Mouse (Mus musculus) midbrain, embryonic 11.5 days (tissue): Measurements from ENCODE around the gene Trim27. TPM values are rescaled to one million over a fixed set of nuclear protein-coding genes. Genes with fewer than 3 reads are reported as not detected.

Experiments
- ATAC-seq: fragments of 200-750 bp; cut with Nextera tagmentation; 2 replicates; pipeline ENCODE4 v1.8.0; 2017; ENCODE audit warnings: moderate TSS enrichment, moderate library complexity; ENCODE audit not compliant: low FRiP score
- DNase-seq: peaks from one replicate; pipeline ENCODE4 v3.0.0; 2015; ENCODE audit warnings: low spot score; ENCODE audit errors: missing footprints
- H3K27ac ChIP-seq: fragments of 300-500 bp; sonication (generic); 2 replicates; pipeline ENCODE4 v1.5.1; 2014; ENCODE audit warnings: low read depth, low read length
- H3K27me3 ChIP-seq: fragments of 300-500 bp; sonication (generic); 2 replicates; pipeline ENCODE4 v1.6.1; 2014; ENCODE audit warnings: mild to moderate bottlenecking, low read length, moderate library complexity, mixed read lengths; ENCODE audit not compliant: control insufficient read depth, insufficient read depth
- H3K36me3 ChIP-seq: fragments of 300-500 bp; sonication (generic); 2 replicates; pipeline ENCODE4 v1.6.1; 2014; ENCODE audit warnings: mild to moderate bottlenecking, low read length, moderate library complexity, mixed read lengths; ENCODE audit not compliant: control insufficient read depth, insufficient read depth
- H3K4me1 ChIP-seq: fragments of 300-500 bp; sonication (generic); 2 replicates; pipeline ENCODE4 v1.6.1; 2014; ENCODE audit warnings: low read length; ENCODE audit not compliant: control insufficient read depth, insufficient read depth
- H3K4me2 ChIP-seq: fragments of 300-500 bp; sonication (generic); 2 replicates; pipeline ENCODE4 v1.6.1; 2014; ENCODE audit warnings: mild to moderate bottlenecking, moderate library complexity
- H3K4me3 ChIP-seq: fragments of 300-500 bp; sonication (generic); 2 replicates; pipeline ENCODE4 v1.5.1; 2014; ENCODE audit warnings: low read depth, low read length
- H3K9ac ChIP-seq: fragments of 300-500 bp; sonication (generic); 2 replicates; pipeline ENCODE4 v1.6.1; 2014; ENCODE audit warnings: low read length
- H3K9me3 ChIP-seq: fragments of 300-500 bp; sonication (generic); 2 replicates; pipeline ENCODE4 v1.6.1; 2016; ENCODE audit warnings: low read length; ENCODE audit not compliant: control insufficient read depth
- WGBS: fragments of 180-500 bp; shearing (Covaris S2); extraction: QIAGEN DNeasy Blood & Tissue Kit; methylation state at CpG from one replicate; pipeline ENCODE4 v1.1.7; 2014; 5-methylcytosine and 5-hydroxymethylcytosine counted together
- polyA plus RNA-seq: library from polyadenylated mRNA; unstranded; fragments of >200 nt; fragmentation: Nextera tagmentation; extraction: Ambion mirVana; gene quantifications from 2 replicates; pipeline ENCODE4 v1.2.1, GENCODE M21; 2014

Gene Trim27
- polyA plus RNA-seq, 1 experiment from 2014 or later: 138 TPM

DNA sequence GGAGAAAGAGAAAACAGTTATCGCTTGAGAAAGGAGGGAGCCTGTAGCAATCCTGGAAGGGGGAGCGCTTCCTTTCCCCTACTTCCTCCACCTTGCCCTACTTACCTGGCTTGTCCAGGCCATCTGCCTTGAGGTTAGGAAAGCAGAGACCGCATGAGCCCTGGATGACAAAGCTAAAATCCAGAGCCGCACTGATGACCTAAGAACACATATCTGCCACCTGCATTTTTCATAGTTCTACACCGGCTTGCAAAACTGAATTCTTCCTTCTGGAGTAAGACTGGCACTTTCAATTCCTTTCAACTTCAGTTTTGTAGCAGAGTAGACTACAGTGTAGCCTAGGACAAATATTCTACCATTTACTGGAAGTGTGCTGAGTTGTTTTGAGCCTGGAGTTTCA, 881 bp upstream of the Trim27 start:
- Histone ChIP-seq H3K4me2 (no peak overlapping the region), H3K4me1 (peaks cover 14% of the 10 kb centered on the region), H3K4me3 (no peak overlapping the region), H3K9me3 (no peaks in the 10 kb centered on the region), H3K9ac (no peak overlapping the region), H3K27ac (no peak overlapping the region), H3K36me3 (peaks cover 1% of the 10 kb centered on the region), H3K27me3 (no peaks in the 10 kb centered on the region)
- no peak for ATAC-seq
- WGBS: 84% methylated on average over 5 of the region's 5 CpGs
- DNase-seq: peak; percentile 81

DNA sequence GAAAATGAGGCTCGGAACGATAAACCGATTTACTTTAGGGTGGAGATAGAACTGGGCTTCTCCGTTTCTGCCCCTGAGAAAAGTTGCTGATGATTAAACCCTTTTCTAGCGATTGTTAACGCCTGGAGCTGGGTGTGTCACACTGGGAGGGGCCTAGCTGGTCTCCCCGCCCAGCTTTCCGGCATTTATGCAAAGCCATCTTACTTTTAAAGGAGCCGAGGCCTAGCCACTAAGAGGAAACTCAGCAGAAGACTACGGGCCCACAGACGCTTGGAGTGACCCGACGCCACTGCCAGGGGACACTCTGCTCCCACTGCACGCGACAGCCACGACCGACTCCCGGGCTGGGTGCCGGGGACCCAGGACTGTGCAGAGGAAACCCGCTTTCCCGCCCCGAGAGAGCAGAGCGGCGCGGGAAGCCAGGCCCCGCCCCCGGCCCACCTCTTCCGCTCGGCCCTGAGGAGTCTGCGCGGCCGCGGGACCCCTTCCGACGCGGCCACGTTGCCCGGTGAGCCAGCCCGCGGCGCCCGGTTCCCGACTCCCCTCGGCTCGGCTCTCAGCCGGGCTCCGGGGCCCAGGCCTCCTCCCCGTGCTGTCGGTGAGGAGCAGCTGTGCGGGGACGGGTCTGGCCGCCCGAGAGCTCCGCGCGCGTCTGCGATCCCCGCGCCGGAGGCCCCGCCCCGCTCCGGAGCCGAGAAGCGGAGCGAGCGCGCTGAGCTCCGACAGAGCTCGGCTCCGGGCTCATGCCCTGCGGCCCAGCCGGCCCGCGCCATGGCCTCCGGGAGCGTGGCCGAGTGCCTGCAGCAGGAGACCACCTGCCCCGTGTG, 692 bp downstream of the Trim27 start:
- Histone ChIP-seq H3K27me3 (no peaks in the 10 kb centered on the region), H3K9ac (peak overlapping the region; percentile 93), H3K4me1 (peaks cover 14% of the 10 kb centered on the region), H3K4me3 (peak overlapping the region; percentile 99), H3K9me3 (no peaks in the 10 kb centered on the region), H3K27ac (peak overlapping the region; percentile 87), H3K4me2 (peak overlapping the region; percentile 68), H3K36me3 (peaks cover 9% of the 10 kb centered on the region)
- peak; percentile 99 for DNase-seq
- peak; percentile 95 for ATAC-seq
- WGBS: under 1% methylated on average over 72 of the region's 80 CpGs

DNA sequence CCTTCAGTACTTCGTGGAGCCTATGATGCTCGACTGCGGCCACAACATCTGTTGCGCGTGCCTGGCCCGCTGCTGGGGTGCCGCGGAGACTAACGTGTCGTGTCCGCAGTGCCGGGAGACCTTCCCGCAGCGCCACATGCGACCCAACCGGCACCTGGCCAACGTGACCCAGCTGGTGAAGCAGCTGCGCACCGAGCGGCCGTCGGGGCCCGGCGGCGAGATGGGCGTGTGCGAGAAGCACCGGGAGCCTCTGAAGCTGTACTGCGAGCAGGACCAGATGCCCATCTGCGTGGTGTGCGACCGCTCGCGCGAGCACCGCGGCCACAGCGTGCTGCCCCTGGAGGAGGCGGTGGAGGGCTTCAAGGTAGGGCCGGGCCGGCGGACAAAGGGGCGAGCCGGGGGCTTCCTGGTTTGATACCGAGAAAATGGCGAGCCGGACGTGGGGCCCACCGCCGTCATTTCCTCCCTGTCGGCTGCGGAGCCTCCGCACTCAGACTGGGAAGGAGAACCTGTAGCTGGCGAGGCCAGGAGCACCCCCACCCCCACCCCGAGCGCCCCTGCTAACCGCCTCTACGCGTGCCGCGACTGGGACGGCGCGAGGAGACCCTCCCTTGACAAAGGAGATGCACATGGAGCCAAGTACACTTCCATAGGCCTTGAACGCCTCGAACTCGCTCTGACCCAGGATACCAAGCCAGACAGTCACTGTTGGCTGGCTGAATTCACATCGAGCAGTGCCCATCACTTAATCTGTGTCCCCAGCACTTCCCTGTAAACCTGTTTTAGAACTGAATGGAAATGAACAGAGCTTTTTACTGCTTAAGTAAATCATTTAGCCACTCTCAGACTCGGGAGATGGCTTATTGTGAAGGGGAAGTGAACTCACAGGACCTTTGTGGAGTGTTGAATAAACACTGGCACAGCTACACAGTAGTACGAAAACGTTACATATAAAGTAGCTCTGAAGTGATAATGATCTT, 1.6 kb downstream of the Trim27 start:
- Histone ChIP-seq H3K4me1 (peaks cover 14% of the 10 kb centered on the region), H3K9me3 (no peaks in the 10 kb centered on the region), H3K27ac (peak overlapping the region; percentile 87), H3K4me3 (peak overlapping the region; percentile 99), H3K9ac (peak overlapping the region; percentile 93), H3K27me3 (no peaks in the 10 kb centered on the region), H3K36me3 (peaks cover 16% of the 10 kb centered on the region), H3K4me2 (peak overlapping the region; percentile 68)
- DNase-seq (peak; percentile 97), ATAC-seq (peak; percentile 66)
- under 1% methylated on average over 66 of the region's 71 CpGs for WGBS

DNA sequence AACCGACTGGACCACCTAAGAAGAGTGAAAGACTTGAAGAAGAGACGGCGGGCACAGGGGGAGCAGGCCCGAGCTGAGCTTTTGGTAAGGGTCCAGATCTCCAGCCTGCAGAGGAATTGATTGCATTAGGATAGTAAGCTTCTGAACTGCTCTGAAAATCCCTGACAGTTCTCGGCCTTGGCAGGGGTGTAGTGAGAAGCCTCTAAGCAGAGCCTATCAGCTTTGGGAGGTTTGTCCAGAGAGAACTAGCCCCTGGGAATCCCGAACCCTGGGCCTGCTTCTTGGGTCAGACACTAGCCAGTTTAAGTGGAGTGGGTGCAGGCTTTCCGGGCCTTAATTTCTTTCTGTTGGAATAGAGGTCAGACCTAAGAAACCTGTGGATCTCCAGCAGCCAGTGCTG, 2.8 kb downstream of the Trim27 start:
- peaks cover 14% of the 10 kb centered on the region for H3K4me1 ChIP-seq
- ATAC-seq (no peak), DNase-seq (peak; percentile 70)
- H3K27ac ChIP-seq: no peak overlapping the region
- H3K4me2 ChIP-seq: peak overlapping the region; percentile 68
- H3K27me3 ChIP-seq: no peaks in the 10 kb centered on the region
- peak overlapping the region; percentile 99 for H3K4me3 ChIP-seq
- H3K36me3 ChIP-seq: peaks cover 24% of the 10 kb centered on the region
- peak overlapping the region; percentile 93 for H3K9ac ChIP-seq
- no peaks in the 10 kb centered on the region for H3K9me3 ChIP-seq
- 76% methylated on average over 7 of the region's 7 CpGs for WGBS

DNA sequence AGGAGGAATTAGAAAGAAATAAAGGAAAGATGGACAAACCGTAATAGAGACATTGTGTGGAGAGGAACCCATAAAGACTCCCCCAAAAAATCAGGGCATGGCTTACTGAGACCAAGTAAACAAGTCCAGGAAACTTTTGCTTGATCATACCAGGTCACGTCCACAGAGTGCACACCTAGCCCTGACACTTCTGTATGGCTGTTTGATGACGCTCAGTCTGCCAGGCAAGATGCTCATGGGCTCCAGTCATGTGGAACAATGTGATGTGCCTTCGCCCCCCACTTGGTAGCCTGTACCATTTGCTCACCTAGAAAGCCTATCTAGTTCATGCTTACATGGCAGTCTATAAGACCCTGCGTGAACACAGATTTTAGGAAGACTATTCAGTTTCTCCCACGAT, 3.8 kb downstream of the Trim27 start:
- WGBS: 93% methylated on average over 6 of the region's 6 CpGs
- ATAC-seq: no peak

DNA sequence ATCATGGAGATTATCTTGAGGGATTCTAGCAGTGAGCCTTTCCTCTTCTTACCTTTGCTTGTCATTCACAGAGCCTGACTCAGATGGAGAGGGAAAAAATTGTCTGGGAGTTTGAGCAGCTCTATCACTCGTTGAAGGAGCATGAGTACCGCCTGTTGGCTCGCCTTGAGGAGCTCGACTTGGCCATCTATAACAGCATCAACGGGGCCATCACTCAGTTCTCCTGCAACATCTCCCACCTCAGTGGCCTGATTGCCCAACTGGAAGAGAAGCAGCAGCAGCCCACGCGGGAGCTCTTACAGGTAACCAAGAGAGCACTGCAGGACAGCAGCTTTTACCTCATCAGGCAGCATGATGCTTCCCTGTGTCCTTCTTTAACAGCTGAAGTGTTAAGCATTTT, 4.4 kb downstream of the Trim27 start:
- Histone ChIP-seq H3K9me3 (no peaks in the 10 kb centered on the region), H3K9ac (no peak overlapping the region), H3K4me3 (no peak overlapping the region), H3K36me3 (peaks cover 33% of the 10 kb centered on the region), H3K4me2 (no peak overlapping the region), H3K27me3 (no peaks in the 10 kb centered on the region), H3K4me1 (peaks cover 14% of the 10 kb centered on the region), H3K27ac (no peak overlapping the region)
- ATAC-seq (no peak), DNase-seq (peak; percentile 81)
- WGBS: 93% methylated on average over 7 of the region's 7 CpGs

More for the DNA sequence above, 3.8 kb downstream of the Trim27 start:
- Histone ChIP-seq H3K27me3 (no peaks in the 10 kb centered on the region), H3K9ac (no peak overlapping the region), H3K36me3 (peaks cover 30% of the 10 kb centered on the region), H3K4me3 (no peak overlapping the region), H3K4me2 (no peak overlapping the region), H3K9me3 (no peaks in the 10 kb centered on the region), H3K4me1 (peaks cover 14% of the 10 kb centered on the region), H3K27ac (no peak overlapping the region)
- peak; percentile 62 for DNase-seq

DNA sequence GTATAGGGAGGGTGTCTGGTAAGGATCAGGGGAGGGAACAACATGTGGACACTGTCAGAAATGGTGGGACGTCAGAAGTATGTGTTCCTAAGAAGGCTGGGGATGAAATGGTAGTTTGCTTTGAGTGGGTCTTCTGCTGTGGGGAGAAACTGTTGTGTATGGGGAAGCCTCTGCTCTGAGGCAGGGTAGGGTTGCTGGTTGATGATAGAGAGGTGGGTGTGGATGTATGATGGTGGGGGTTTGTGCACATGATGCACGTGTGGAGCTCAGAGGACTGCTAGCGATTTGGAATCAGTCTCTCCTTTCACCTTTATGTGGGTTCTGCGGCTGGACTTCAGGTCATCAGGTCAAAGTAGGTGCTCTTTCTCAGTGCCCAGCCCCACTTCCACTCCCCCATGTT, 6.3 kb downstream of the Trim27 start:
- H3K36me3 ChIP-seq: peaks cover 48% of the 10 kb centered on the region
- H3K4me2 ChIP-seq: no peak overlapping the region
- peak; percentile 51 for DNase-seq
- WGBS: 95% methylated on average over 4 of the region's 4 CpGs
- no peaks in the 10 kb centered on the region for H3K9me3 ChIP-seq
- peaks cover 11% of the 10 kb centered on the region for H3K4me1 ChIP-seq
- no peak overlapping the region for H3K27ac ChIP-seq
- no peak for ATAC-seq
- H3K27me3 ChIP-seq: no peaks in the 10 kb centered on the region
- H3K4me3 ChIP-seq: no peak overlapping the region
- H3K9ac ChIP-seq: no peak overlapping the region

DNA sequence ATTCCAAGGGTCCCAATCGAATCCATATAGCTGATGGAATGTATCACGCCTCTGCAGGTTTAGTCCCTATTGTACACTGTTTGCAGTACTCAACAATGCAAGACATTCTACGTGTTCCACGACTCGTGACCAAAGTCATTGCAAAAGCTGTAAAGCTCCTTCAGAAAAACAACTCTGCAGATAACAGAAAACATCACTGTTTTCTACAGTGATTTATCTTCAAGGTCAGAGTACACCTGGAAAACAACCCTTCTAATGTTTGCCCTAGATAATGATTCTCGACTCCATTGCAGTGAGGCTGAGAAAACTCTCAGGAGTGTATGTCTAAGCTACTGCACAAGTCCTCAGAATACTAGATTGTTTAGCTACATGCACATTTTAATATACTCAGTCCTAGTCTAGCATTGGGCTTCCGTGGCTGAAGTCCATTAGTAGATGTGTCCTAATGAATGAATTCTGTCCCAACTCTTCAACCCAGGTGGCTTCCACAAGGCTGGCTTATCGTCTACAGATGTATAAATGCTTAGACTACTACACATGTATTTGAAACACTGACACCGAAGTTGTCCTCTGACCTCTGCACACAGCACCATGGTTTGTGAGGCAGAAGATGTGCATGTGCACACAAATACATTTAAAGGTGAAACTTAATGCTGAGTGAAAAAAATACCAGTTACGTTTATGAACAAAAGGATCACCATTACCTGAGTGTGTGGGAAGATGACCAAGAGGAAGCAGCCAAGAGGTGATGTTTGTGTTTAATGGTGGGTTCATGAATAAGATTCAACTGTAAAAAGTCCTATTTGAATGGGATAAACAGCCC, 16.4 kb downstream of the Trim27 start:
- no peak overlapping the region for H3K4me3 ChIP-seq
- whole genome bisulfite sequencing: 87% methylated on average over 10 of the region's 10 CpGs
- DNase-seq (peak; percentile 54), ATAC-seq (no peak)
- peaks cover 13% of the 10 kb centered on the region for H3K36me3 ChIP-seq
- H3K9ac ChIP-seq: no peak overlapping the region
- H3K9me3 ChIP-seq: no peaks in the 10 kb centered on the region
- H3K27me3 ChIP-seq: no peaks in the 10 kb centered on the region
- no peak overlapping the region for H3K4me2 ChIP-seq
- no peaks in the 10 kb centered on the region for H3K4me1 ChIP-seq
- no peak overlapping the region for H3K27ac ChIP-seq
